Mouse (Mus musculus) left cerebral cortex, adult 18-20 months (tissue): Measurements from ENCODE around the gene Mink1. TPM values are rescaled to one million over a fixed set of nuclear protein-coding genes. Genes with fewer than 3 reads are reported as not detected.

ENCODE experiments used
- DNase-seq, 2 experiments: peaks; one replicate each; pipeline ENCODE4 v3.0.0; 2021 to 2022; ENCODE audit warnings: low spot score in 2 of 2, mixed read lengths in 1 of 2
- total RNA-seq, 2 experiments: library from RNA; stranded (reverse); gene quantifications; 2 replicates each; pipeline ENCODE4 v1.2.3; 2021

Mink1 gene
- total RNA-seq, 2 experiments from 2014 or later: 396 to 435 TPM

- DNase-seq: no peak
These were observed 29.1 kb downstream of the Mink1 start for GRCm38 (mm10) chr11:70591733-70592132.

- DNase-seq: no peak
These were observed 31.7 kb downstream of the Mink1 start for GRCm38 (mm10) chr11:70594253-70594989.

GRCm38 (mm10) chr11:70595638-70596037 is 33.0 kb downstream of the Mink1 start:
- no peak for DNase-seq

- no peak for DNase-seq
These were observed 33.4 kb downstream of the Mink1 start for GRCm38 (mm10) chr11:70596094-70596493.

- DNase-seq: no peak
These were observed 34.6 kb downstream of the Mink1 start for GRCm38 (mm10) chr11:70597301-70597700.

GRCm38 (mm10) chr11:70598451-70598953 is 35.8 kb downstream of the Mink1 start:
- no peak for DNase-seq

GRCm38 (mm10) chr11:70605024-70605566 is 42.4 kb downstream of the Mink1 start:
- peak; percentile 70 to 74 for DNase-seq

- DNase-seq: no peak
These were observed 44.0 kb downstream of the Mink1 start for GRCm38 (mm10) chr11:70606717-70607116.

- no peak for DNase-seq
These were observed 44.9 kb downstream of the Mink1 start for GRCm38 (mm10) chr11:70607611-70608010.

- no peak for DNase-seq
These were observed 45.8 kb downstream of the Mink1 start for GRCm38 (mm10) chr11:70608381-70609066.

- no peak for DNase-seq
These were observed 48.1 kb downstream of the Mink1 start for GRCm38 (mm10) chr11:70610752-70611151.

- no peak for DNase-seq
These were observed 49.8 kb downstream of the Mink1 start for GRCm38 (mm10) chr11:70612505-70612904.

GRCm38 (mm10) chr11:70615074-70615473 is 52.4 kb downstream of the Mink1 start:
- DNase-seq: no peak

GRCm38 (mm10) chr11:70615516-70616093 is 52.9 kb downstream of the Mink1 start, which contains the start of gene 4930544D05Rik:
Gene 4930544D05Rik (plus strand): TSS chr11:70615848.
- no peak for DNase-seq

- DNase-seq: no peak
These were observed 56.4 kb downstream of the Mink1 start, which contains the start of gene Chrne for GRCm38 (mm10) chr11:70619101-70619500. Gene Chrne (minus strand): TSS chr11:70619216.

GRCm38 (mm10) chr11:70621972-70622814 is 59.5 kb downstream of the Mink1 start:
- DNase-seq: no peak

- no peak for DNase-seq
These were observed 60.5 kb downstream of the Mink1 start for GRCm38 (mm10) chr11:70623053-70623742.

GRCm38 (mm10) chr11:70625473-70625872 is 62.8 kb downstream of the Mink1 start:
- DNase-seq: no peak

- no peak for DNase-seq
These were observed 64.2 kb downstream of the Mink1 start for GRCm38 (mm10) chr11:70626877-70627276.

- DNase-seq: no peak
These were observed 65.8 kb downstream of the Mink1 start for GRCm38 (mm10) chr11:70628431-70628830.
